Mouse (Mus musculus) spleen, adult 2 months (tissue): ENCODE measurements around the gene Tspan14.

Experiments
- CTCF ChIP-seq: fragments of 200-500 bp; IDR thresholded peaks from 2 replicates; pipeline ENCODE4 v1.5.1; 2011; ENCODE audit warnings: mild to moderate bottlenecking, inconsistent platforms; ENCODE audit not compliant: insufficient read depth, insufficient read length, insufficient replicate concordance; ENCODE audit errors: extremely low read depth
- POLR2A ChIP-seq: fragments of 200-500 bp; IDR thresholded peaks from 2 replicates; pipeline ENCODE4 v1.6.1; 2011; ENCODE audit warnings: low read depth, low read length, inconsistent platforms

DNA sequence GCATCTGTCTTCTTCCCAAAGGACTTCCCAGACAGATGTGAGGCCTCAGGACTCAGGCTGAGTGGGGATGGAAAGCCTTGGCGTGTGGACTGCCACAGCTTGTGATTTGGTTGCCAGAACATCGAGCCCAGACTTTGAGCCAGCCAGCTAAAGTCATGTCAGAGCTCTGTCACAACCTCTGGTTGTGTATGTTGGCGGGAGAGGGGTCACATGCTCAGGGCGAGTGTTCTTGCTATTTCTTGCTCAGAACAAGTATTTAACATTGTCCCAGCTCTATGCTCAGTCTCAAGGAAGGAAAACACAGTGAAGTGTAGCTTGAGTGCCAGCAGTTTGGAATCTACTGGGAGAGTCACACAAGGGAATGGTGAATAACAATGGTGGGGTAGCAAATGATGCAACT is 76.9 kb downstream of the Tspan14 start:
- TF ChIP-seq CTCF (no peak), POLR2A (no peak)
